Mouse (Mus musculus): ENCODE results near the gene Pdxk.

DNA sequence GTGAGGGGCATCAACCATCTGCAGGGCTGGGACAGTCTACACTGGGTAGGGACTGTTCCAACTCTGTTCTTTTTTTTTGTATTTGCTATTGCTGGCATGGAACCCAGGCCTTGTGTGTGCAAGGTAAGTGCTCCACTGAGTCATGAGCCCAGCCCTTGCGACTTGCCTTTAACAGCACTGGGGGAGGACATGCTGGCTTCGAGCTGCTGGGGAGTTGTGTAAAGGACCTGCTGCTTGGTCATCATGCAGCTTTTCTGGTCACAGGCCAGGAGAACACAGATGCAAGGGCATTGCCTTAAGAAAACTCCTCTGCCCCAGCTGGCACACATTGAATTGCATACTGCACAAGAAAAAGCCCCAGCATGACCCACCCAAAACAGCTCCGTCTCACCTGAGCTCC lies 22.5 kb downstream of the Pdxk start:
- TF ChIP-seq CTCF (IDR thresholded peaks at IDR 0.05; ENCODE audit: control insufficient read depth, insufficient read depth, insufficient replicate concordance, low read depth, low read length): no peak
- TF ChIP-seq POLR2A (IDR thresholded peaks at IDR 0.05; ENCODE audit: control insufficient read depth, low read depth, low read length): no peak
